Mouse (Mus musculus) megakaryocyte, embryonic 14.5 days (primary cell): Measurements from ENCODE around the gene Tnip2.

Experiments used
- FLI1 ChIP-seq: IDR thresholded peaks from 2 replicates; pipeline ENCODE4 v1.6.1; 2012; ENCODE audit warnings: low read length, inconsistent platforms, mixed read lengths
- GATA1 ChIP-seq: IDR thresholded peaks from 3 replicates; pipeline ENCODE4 v1.6.1; 2012; ENCODE audit warnings: mixed read lengths, low read length, inconsistent platforms, borderline replicate concordance

DNA sequence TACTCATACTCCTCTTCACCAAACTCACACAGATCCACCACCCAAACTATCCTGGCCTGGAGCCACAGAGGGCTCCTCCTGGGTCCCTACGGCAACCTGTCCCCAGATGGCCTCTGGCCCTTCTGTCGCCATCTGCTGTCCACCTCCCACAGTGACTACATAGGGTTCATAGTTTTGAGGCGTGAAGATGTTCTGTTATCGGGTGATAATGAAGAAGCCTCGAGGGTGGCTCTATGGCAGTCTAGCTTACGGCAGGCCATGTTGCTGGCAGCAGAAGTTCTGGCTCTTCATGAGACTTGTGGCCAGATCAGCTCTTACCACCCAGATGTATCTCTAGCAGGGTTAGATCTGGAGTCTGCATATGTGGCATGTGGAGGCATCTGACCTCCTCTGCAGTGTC is 11.0 kb downstream of the Tnip2 start:
- TF ChIP-seq GATA1 (no peak), FLI1 (no peak)
